Mouse (Mus musculus) heart, postnatal 25 days (tissue): ENCODE measurements around the gene Slc25a39. TPM values are rescaled to one million over a fixed set of nuclear protein-coding genes. Genes with fewer than 3 reads are reported as not detected.

Source experiments
- DNase-seq: peaks from one replicate; pipeline ENCODE4 v3.0.0; 2022; ENCODE audit warnings: low spot score
- intact Hi-C: fragments of 180-260 bp; cut with DNase I; formaldehyde crosslinking; loops from one replicate; pipeline ENCODE4 v1.15.1; 2025
- microRNA-seq: library from miRNA; unstranded; fragments of <30 nt; microRNA quantifications from one replicate; pipeline ENCODE4 v1.2.0, GENCODE M21; 2022
- total RNA-seq, 2 experiments: library from RNA; stranded (reverse); gene quantifications; 2 replicates each; pipeline ENCODE4 v1.2.3; 2021

Slc25a39 gene
- total RNA-seq, 2 experiments from 2014 or later, result 163 to 175 TPM

GRCm38 (mm10) chr11:102358365-102358764, 49.4 kb downstream of the Slc25a39 start:
- intact Hi-C loops, result loop anchor here (1.0 kb wide), 1 partner anchor 19 kb away; no protein-coding TSS in a partner anchor
- no peak for DNase-seq

- no peak for DNase-seq
- intact Hi-C loops, result no loop called here
These were observed 51.0 kb downstream of the Slc25a39 start for GRCm38 (mm10) chr11:102356636-102357350.

GRCm38 (mm10) chr11:102356190-102356589, 51.6 kb downstream of the Slc25a39 start:
- DNase-seq, result no peak
- intact Hi-C loops, result no loop called here

- no peak for DNase-seq
- intact Hi-C loops, result no loop called here
These were observed 52.2 kb downstream of the Slc25a39 start for GRCm38 (mm10) chr11:102355501-102355900.

- DNase-seq, result no peak
- intact Hi-C loops, result no loop called here
These were observed 54.7 kb downstream of the Slc25a39 start for GRCm38 (mm10) chr11:102353021-102353431.

Small RNA genes within 50 kb of the gene (microRNA-seq; reads per million reads assigned to microRNA genes)
- not detected for gene Mir6930

Other genes with a start within 250 kb of the Slc25a39 start
- gene Lsm12, start 222.7 kb downstream of the Slc25a39 start, total RNA-seq, result 10 to 100 TPM; 46.6 to 51.5 TPM
- gene G6pc3, start 218.3 kb downstream of the Slc25a39 start, total RNA-seq, result 10 to 100 TPM; 40.3 to 41.8 TPM
- 100 to 1,000 TPM; 129 to 136 TPM for gene Hdac5, start 177.8 kb downstream of the Slc25a39 start, total RNA-seq
- gene BC030867, start 159.1 kb downstream of the Slc25a39 start, total RNA-seq, result under 1 TPM; 0.10 to 0.39 TPM
- under 1 TPM; 0.61 to 0.68 TPM for gene Asb16, start 139.2 kb downstream of the Slc25a39 start, total RNA-seq
- 10 to 100 TPM; 20.7 to 23.3 TPM for gene Tmub2, start 123.0 kb downstream of the Slc25a39 start, total RNA-seq
- 10 to 100 TPM; 21.1 to 21.7 TPM for gene Atxn7l3, start 111.3 kb downstream of the Slc25a39 start, total RNA-seq
- 10 to 100 TPM; 56.7 to 57.3 TPM for gene Ubtf, start 88.2 kb downstream of the Slc25a39 start, total RNA-seq
- gene Slc4a1, start 41.7 kb downstream of the Slc25a39 start, total RNA-seq, result 1 to 10 TPM; 5.3 to 9.5 TPM
- gene Rundc3a, start 14.5 kb downstream of the Slc25a39 start, total RNA-seq, result not detected
- 100 to 1,000 TPM; 101 to 104 TPM for gene Grn, start 22.4 kb upstream of the Slc25a39 start, total RNA-seq
- 1 to 10 TPM; 5.8 to 6.5 TPM for gene Fam171a2, start 39.7 kb upstream of the Slc25a39 start, total RNA-seq
- 1 to 10 TPM; 3.5 to 4.5 TPM for gene Itga2b, start 62.2 kb upstream of the Slc25a39 start, total RNA-seq
- 10 to 100 TPM; 19.3 to 23.2 TPM for gene Gpatch8, start 148.4 kb upstream of the Slc25a39 start, total RNA-seq
- 1 to 10 TPM; 2.2 TPM for gene Gm11627, start 171.5 kb upstream of the Slc25a39 start, total RNA-seq
- gene Fzd2, start 196.4 kb upstream of the Slc25a39 start, total RNA-seq, result 1 to 10 TPM; 4.7 to 5.0 TPM